Mouse (Mus musculus) cerebellum, adult 2 months (tissue): ENCODE measurements at regions not wholly inside any gene's neighbourhood (a gene's known extent, or its start where the extent isn't known, plus 50 kb on each side); places are given as distances from the start of the nearest gene placed in this dataset.

Experiments used
- CTCF ChIP-seq: fragments of 200-500 bp; IDR thresholded peaks from 2 replicates; pipeline ENCODE4 v1.5.1; 2011; ENCODE audit warnings: low read depth, mild to moderate bottlenecking, control low read depth, low read length, moderate library complexity, borderline replicate concordance; ENCODE audit not compliant: insufficient read depth
- POLR2A ChIP-seq: fragments of 200-500 bp; IDR thresholded peaks from 2 replicates; pipeline ENCODE4 v1.6.1; 2011; ENCODE audit warnings: low read length, control low read depth, borderline replicate concordance; ENCODE audit not compliant: insufficient read depth

DNA sequence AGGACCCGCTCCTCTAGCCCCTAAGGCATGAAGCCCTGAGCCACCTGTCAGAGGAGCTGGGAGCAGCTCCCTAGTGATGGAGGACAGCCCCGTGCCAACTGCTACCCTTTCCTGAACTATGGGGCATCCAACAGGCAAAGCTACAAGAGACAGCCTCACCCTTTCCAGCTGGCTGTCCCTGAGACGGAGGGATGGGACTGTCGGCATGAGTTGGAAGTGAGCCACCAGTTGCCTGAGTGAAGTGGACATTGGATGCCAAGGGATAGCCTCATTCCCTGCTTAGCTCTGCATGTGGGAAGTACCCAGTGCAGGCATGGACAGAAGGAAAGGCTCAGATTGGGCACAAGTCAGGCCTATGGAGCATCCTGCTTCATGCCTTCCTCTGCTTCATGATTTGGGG, 112.3 kb upstream of the Igsf21 start:
- TF ChIP-seq CTCF (no peak), POLR2A (no peak)
